Mouse (Mus musculus) myocyte (in vitro differentiated cells): ENCODE results near the gene Olfr1382.

Experiments
- MAX ChIP-seq: IDR thresholded peaks from one replicate; pipeline ENCODE4 v1.6.1; 2011; ENCODE audit warnings: low read depth, mild to moderate bottlenecking, control low read depth
- MYOD1 ChIP-seq, 3 experiments: IDR thresholded peaks; one replicate each; pipeline ENCODE4 v1.6.1; 2011; ENCODE audit warnings: control low read depth in 2 of 3, low read depth in 2 of 3, mild to moderate bottlenecking in 2 of 3, moderate library complexity in 1 of 3; ENCODE audit not compliant: insufficient read length in 2 of 3, control insufficient read depth in 1 of 3
- MYOG ChIP-seq, 3 experiments: IDR thresholded peaks; one replicate each; pipeline ENCODE4 v1.6.1; 2011; ENCODE audit warnings: control low read depth in 2 of 3, low read depth in 2 of 3, mild to moderate bottlenecking in 2 of 3; ENCODE audit not compliant: insufficient read length in 2 of 3, control insufficient read depth in 1 of 3, insufficient read depth in 1 of 3
- POLR2A ChIP-seq: IDR thresholded peaks from one replicate; pipeline ENCODE4 v1.6.1; 2011; ENCODE audit warnings: low read depth, mild to moderate bottlenecking, control low read depth, moderate library complexity; ENCODE audit not compliant: insufficient read length
- POLR2AphosphoS2 ChIP-seq: IDR thresholded peaks from one replicate; pipeline ENCODE4 v1.6.1; 2011; ENCODE audit warnings: low read depth, control low read depth; ENCODE audit not compliant: insufficient read length
- TCF3 ChIP-seq: IDR thresholded peaks from one replicate; pipeline ENCODE4 v1.6.1; 2011; ENCODE audit warnings: low read depth, control low read depth; ENCODE audit not compliant: insufficient read length

DNA sequence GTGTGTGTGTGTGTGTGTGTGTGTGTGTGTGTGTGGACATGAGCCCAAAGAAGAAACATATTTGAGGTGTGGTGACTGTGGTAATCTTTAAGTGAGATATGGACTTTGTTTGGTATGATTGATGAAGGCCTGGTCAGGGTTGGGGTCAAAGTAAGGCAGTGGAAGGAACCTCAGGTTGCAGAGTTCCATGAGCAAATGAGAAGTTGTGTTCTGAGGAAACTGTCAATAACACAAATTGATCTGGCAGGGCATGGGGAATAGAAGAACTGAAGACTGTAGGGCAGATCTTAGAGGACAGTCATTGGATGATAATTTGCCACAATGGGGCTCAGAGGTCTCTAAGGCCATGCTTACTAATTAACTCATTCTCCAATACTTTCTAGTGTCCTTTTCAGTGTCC, 8.7 kb upstream of the Olfr1382 start, which contains the start of gene Olfr1383:
- no peak for TF ChIP-seq MYOD1 (IDR thresholded peaks at IDR 0.05; ENCODE audit: control insufficient read depth in 1 of 3, insufficient read length in 2 of 3, low read depth in 2 of 3)
- no peak for TF ChIP-seq POLR2A
- no peak for TF ChIP-seq MYOG (IDR thresholded peaks at IDR 0.05; ENCODE audit: control insufficient read depth in 1 of 3, insufficient read depth in 1 of 3, insufficient read length in 2 of 3, low read depth in 2 of 3)
- TF ChIP-seq TCF3 = no peak
- TF ChIP-seq POLR2AphosphoS2 = no peak
- TF ChIP-seq MAX = no peak
